Mouse (Mus musculus): Measurements from ENCODE around the gene Cep131.

GRCm38 (mm10) chr11:120071731-120072320 is 14.8 kb downstream of the Cep131 start:
- no peak for TF ChIP-seq CTCF (IDR thresholded peaks at IDR 0.05; ENCODE audit: borderline replicate concordance, control insufficient read depth, extremely low read depth, insufficient read depth, low read length, poor library complexity)
- TF ChIP-seq POLR2A (IDR thresholded peaks at IDR 0.05; ENCODE audit: control insufficient read depth, extremely low read depth, insufficient read depth, low read length, poor library complexity) = no peak
